Mouse (Mus musculus) kidney, embryonic 14.5 days (tissue): ENCODE data around the gene Igsf21. TPM values are rescaled to one million over a fixed set of nuclear protein-coding genes. Genes with fewer than 3 reads are reported as not detected.
A peak's percentile ranks its signal among the peaks of the same experiment; 100 is the strongest.

Source experiments
- ATAC-seq: fragments of 200-750 bp; cut with Nextera tagmentation; 2 replicates; pipeline ENCODE4 v1.8.0; 2017; ENCODE audit warnings: moderate number of reproducible peaks, mild to moderate bottlenecking, moderate TSS enrichment, moderate library complexity; ENCODE audit not compliant: low FRiP score, low TSS enrichment
- H3K27ac ChIP-seq: fragments of 300-500 bp; sonication (generic); 2 replicates; pipeline ENCODE4 v1.5.1; 2014; ENCODE audit warnings: low read depth, mild to moderate bottlenecking, low read length, moderate library complexity, mixed read lengths
- H3K27me3 ChIP-seq: fragments of 300-500 bp; sonication (generic); 2 replicates; pipeline ENCODE4 v1.6.1; 2014; ENCODE audit warnings: mild to moderate bottlenecking, low read length; ENCODE audit not compliant: control insufficient read depth, insufficient read depth
- H3K36me3 ChIP-seq: fragments of 300-500 bp; sonication (generic); 2 replicates; pipeline ENCODE4 v1.6.1; 2014; ENCODE audit warnings: low read length, mixed read lengths; ENCODE audit not compliant: control insufficient read depth, insufficient read depth
- H3K4me1 ChIP-seq: fragments of 300-500 bp; sonication (generic); 2 replicates; pipeline ENCODE4 v1.6.1; 2014; ENCODE audit warnings: low read length, mixed read lengths; ENCODE audit not compliant: control insufficient read depth, insufficient read depth
- H3K4me2 ChIP-seq: fragments of 300-500 bp; sonication (generic); replicated peaks from 2 replicates; pipeline ENCODE4 v1.6.1; 2014; ENCODE audit warnings: low read depth, mild to moderate bottlenecking, low read length
- H3K4me3 ChIP-seq: fragments of 300-500 bp; sonication (generic); 2 replicates; pipeline ENCODE4 v1.5.1; 2014; ENCODE audit warnings: mild to moderate bottlenecking, low read length
- H3K9ac ChIP-seq: fragments of 300-500 bp; sonication (generic); 2 replicates; pipeline ENCODE4 v1.6.1; 2014; ENCODE audit warnings: low read depth, mild to moderate bottlenecking, low read length, moderate library complexity
- H3K9me3 ChIP-seq: fragments of 300-500 bp; sonication (generic); 2 replicates; pipeline ENCODE4 v1.6.1; 2016; ENCODE audit warnings: low read length; ENCODE audit not compliant: control insufficient read depth
- WGBS: fragments of 180-500 bp; shearing (Covaris S2); extraction: QIAGEN DNeasy Blood & Tissue Kit; methylation state at CpG from one replicate; pipeline ENCODE4 v1.1.7; 2014; 5-methylcytosine and 5-hydroxymethylcytosine counted together
- polyA plus RNA-seq: library from polyadenylated mRNA; unstranded; fragments of >200 nt; fragmentation: Nextera tagmentation; extraction: Ambion mirVana; gene quantifications from 2 replicates; pipeline ENCODE4 v1.2.1, GENCODE M21; 2014

The Igsf21 gene
- polyA plus RNA-seq, 1 experiment from 2014 or later = 0.91 TPM

DNA sequence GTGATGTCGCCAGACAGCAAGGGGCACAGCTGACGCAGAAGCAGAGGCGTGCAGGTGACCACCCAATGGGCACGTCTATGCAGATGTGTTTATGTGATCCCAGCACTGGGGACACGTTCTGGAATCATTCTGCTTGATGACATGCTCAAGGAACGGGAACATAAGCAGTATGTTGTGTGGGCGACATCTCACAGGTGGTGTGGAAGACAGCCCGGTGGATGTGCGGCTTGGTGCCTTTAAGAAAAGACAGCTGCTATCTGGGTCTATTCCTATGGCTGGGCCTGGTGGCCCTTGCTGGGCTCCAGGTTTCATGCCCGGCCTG, 176.3 kb downstream of the Igsf21 start:
- H3K4me1 ChIP-seq = no peaks in the 10 kb centered on the region
- H3K27me3 ChIP-seq = peaks cover 20% of the 10 kb centered on the region
- no peaks in the 10 kb centered on the region for H3K36me3 ChIP-seq
- WGBS = 35% methylated on average over 10 of the region's 10 CpGs
- no peak overlapping the region for H3K4me2 ChIP-seq
- H3K27ac ChIP-seq = no peak overlapping the region
- ATAC-seq = no peak
- H3K9ac ChIP-seq = no peak overlapping the region
- peaks cover 9% of the 10 kb centered on the region; the same call in 1 of the 2 replicates for H3K9me3 ChIP-seq
- H3K4me3 ChIP-seq = no peak overlapping the region

DNA sequence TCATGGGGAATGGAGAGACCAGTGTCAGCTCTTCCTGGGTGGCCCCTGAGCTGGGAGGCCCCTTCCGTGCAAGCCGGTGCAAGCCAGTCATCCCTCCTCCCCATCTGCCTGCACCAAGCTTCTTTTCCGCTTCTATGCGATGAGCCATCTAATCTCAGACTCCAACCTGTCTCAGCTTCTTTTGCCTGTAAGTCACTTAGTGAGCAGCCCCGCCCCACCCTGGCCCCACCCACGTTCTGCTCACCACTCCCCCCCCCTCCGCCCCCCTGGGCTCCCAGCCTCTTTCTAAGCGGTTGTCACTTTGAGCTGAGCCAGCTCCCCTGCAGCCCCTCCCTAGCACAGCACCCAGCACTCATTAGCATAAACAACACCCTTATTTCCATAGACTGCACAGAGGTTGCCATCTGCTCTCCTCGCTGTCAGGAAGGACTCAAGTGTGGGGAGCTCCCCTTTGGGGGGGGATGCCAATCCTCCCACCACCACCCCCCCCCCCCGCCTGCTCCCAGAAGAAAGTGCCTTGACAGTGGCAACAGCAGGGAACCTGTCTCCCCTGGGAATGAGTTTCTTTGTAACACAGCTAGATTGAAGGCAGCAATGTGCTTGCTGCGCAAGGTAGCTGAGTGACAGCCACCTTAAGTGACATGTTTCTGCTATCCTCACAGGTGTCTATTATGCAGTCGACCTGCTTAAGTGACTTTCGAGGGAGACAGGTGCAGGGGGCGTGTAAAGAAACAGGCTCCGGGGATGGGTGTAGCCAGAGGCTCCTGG, 176.8 kb downstream of the Igsf21 start:
- no peak overlapping the region for H3K4me2 ChIP-seq
- H3K9me3 ChIP-seq = peaks cover 9% of the 10 kb centered on the region; the same call in 1 of the 2 replicates
- WGBS = 8% methylated on average over 15 of the region's 15 CpGs
- peak; percentile 72; the same call in 1 of the 2 replicates for ATAC-seq
- no peaks in the 10 kb centered on the region for H3K4me1 ChIP-seq
- H3K36me3 ChIP-seq = no peaks in the 10 kb centered on the region
- H3K27ac ChIP-seq = no peak overlapping the region
- no peak overlapping the region for H3K4me3 ChIP-seq
- H3K27me3 ChIP-seq = peaks cover 20% of the 10 kb centered on the region
- H3K9ac ChIP-seq = no peak overlapping the region

DNA sequence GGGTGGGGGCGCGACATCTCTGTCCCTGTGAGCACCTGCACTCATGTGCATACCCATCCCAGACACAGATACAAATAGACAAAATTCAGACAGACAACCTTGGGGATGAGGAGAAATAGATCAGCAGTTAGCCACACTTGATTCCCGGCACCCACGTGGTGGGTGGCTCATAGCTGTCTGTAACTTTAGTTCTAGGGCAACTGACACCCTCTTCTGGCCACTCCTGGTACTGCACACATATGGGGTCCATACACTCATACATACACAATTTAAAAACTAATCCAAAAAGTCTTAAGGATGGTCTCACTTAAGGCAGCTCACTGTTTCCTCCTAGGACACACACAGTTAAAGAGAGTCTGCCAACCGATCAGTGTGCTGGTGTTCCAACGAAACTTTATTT, 178.1 kb downstream of the Igsf21 start:
- WGBS = 93% methylated on average over 6 of the region's 6 CpGs
- H3K4me2 ChIP-seq = no peak overlapping the region
- no peak overlapping the region for H3K9ac ChIP-seq
- no peak overlapping the region for H3K27ac ChIP-seq
- peaks cover 9% of the 10 kb centered on the region; the same call in 1 of the 2 replicates for H3K9me3 ChIP-seq
- no peak for ATAC-seq
- H3K4me1 ChIP-seq = no peaks in the 10 kb centered on the region
- H3K36me3 ChIP-seq = no peaks in the 10 kb centered on the region
- H3K27me3 ChIP-seq = peaks cover 20% of the 10 kb centered on the region
- H3K4me3 ChIP-seq = no peak overlapping the region

DNA sequence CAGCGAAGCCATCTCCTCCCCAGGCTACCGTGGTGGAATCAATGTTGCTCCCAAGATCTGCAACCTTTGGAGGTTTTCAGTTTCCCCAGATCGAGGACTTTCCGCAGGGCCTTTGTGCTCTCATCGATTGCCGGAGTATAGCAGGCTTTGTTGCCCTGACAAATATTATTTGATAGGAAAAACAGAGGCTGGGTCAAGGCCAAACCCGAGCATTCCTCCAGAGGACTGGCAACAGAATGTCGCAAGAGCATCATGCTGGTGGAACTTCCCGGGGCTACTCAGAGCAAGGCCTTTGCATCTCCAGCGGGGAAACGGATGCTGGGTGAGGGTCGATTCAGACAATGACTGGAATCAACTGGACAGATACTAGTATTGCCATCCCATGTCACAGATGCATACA, 180.6 kb downstream of the Igsf21 start:
- H3K9me3 ChIP-seq = peaks cover 14% of the 10 kb centered on the region; the same call in 1 of the 2 replicates
- no peaks in the 10 kb centered on the region for H3K4me1 ChIP-seq
- no peak overlapping the region for H3K4me2 ChIP-seq
- no peak overlapping the region for H3K27ac ChIP-seq
- no peak overlapping the region for H3K9ac ChIP-seq
- no peak for ATAC-seq
- no peak overlapping the region for H3K4me3 ChIP-seq
- WGBS = 87% methylated on average over 12 of the region's 12 CpGs
- peaks cover 17% of the 10 kb centered on the region for H3K27me3 ChIP-seq
- no peaks in the 10 kb centered on the region for H3K36me3 ChIP-seq

DNA sequence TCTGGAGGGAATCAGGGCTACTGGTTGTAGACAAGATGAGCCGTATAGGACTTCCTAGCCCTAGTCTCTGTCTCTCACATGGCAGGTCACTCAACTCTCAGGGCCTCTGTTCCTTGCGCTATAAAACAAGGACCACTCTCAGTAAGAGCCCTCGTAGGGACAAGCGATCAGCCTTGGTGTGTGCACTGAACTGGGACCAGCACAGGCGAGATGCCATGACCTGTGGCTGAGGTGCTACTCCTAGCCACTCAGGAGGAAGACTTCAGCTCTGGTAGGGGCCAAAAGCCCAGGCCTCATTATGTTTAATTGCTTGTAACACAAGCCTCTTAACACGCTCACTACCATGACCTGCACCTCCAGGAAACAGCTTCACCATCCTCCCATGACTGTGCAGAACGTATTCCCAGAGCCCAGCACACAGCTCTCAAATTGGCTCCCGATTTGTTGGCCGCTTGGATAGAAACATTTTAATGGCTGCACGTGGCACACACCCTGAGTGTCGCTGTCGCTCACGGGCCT, 183.4 kb downstream of the Igsf21 start:
- Histone ChIP-seq H3K9ac (no peak overlapping the region), H3K27ac (no peak overlapping the region), H3K36me3 (no peaks in the 10 kb centered on the region), H3K9me3 (peaks cover 10% of the 10 kb centered on the region; the same call in 1 of the 2 replicates), H3K4me2 (no peak overlapping the region), H3K27me3 (peaks cover 6% of the 10 kb centered on the region), H3K4me3 (no peak overlapping the region), H3K4me1 (no peaks in the 10 kb centered on the region)
- WGBS = 15% methylated on average over 13 of the region's 13 CpGs
- peak; percentile 83 for ATAC-seq

DNA sequence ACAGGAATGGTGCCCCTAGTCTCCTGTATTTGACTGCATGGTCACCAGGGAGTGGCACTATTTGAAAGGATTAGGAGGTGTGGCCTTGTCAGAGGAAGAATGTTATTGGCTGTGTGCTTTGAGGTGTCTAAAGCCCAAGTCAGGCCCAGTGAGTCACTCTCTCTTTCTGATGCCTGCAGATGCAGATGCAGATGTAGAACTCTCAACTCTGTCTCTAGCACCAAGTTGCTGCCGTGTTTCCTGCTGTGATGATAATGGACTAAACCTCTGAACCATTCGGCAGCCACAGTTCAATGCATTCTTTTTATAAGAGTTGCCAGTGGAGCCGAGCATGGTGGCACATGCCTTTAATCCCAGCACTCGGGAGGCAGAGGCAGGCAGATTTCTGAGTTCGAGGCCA, 186.3 kb downstream of the Igsf21 start:
- peaks cover 5% of the 10 kb centered on the region; the same call in 1 of the 2 replicates for H3K9me3 ChIP-seq
- WGBS = 87% methylated on average over 5 of the region's 5 CpGs
- H3K9ac ChIP-seq = no peak overlapping the region
- H3K4me3 ChIP-seq = no peak overlapping the region
- no peak for ATAC-seq
- H3K27ac ChIP-seq = no peak overlapping the region
- H3K36me3 ChIP-seq = no peaks in the 10 kb centered on the region
- H3K4me1 ChIP-seq = no peaks in the 10 kb centered on the region
- peaks cover 9% of the 10 kb centered on the region for H3K27me3 ChIP-seq
- no peak overlapping the region for H3K4me2 ChIP-seq

DNA sequence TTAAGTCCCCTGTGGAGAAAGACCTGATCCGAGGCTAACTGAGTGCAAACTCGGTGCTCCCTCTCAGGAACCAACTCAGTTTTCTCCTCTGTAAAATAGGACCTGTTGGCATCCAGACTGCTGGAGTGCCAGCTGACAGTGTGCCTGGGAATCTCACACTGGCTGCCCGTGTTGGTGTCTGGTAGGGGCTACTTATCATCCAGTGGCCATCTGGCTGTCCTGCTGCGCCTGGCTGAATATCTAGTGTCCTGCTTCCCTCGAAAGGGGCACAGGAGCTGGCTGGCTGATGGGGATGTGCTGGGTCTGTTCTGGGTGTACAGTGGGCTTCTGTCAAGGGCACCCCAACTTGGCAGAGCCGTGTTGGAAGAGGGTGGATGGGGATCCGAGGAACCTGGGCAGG, 193.5 kb downstream of the Igsf21 start:
- WGBS = 83% methylated on average over 7 of the region's 7 CpGs
- Histone ChIP-seq H3K4me3 (no peak overlapping the region), H3K27me3 (peaks cover 4% of the 10 kb centered on the region; the same call in 1 of the 2 replicates), H3K9ac (no peak overlapping the region), H3K4me2 (no peak overlapping the region), H3K27ac (no peak overlapping the region), H3K36me3 (no peaks in the 10 kb centered on the region), H3K4me1 (no peaks in the 10 kb centered on the region), H3K9me3 (peaks cover 5% of the 10 kb centered on the region; the same call in 1 of the 2 replicates)
- no peak for ATAC-seq

DNA sequence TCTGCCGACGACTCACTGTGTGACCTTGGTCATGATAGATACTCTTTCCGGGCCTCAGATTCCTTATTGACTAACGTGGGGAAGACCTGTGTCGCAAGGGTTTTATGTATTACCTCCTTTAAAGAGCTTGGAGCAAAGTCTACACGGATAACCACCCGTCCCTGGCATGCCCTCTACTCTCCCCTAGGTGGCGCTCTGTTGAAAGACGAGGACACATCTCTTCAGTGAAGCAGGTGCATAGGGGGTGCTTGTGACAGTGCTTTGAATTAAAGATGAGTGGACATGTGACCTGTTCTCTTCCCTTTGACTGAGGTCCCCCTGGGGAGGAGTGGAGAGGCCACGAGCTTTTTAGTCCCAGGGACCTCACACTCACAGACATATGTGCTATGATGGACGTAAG, 194.0 kb downstream of the Igsf21 start:
- ATAC-seq = no peak
- Histone ChIP-seq H3K36me3 (no peaks in the 10 kb centered on the region), H3K9me3 (peaks cover 5% of the 10 kb centered on the region; the same call in 1 of the 2 replicates), H3K9ac (no peak overlapping the region), H3K4me3 (no peak overlapping the region), H3K27me3 (no peaks in the 10 kb centered on the region), H3K4me1 (no peaks in the 10 kb centered on the region), H3K4me2 (no peak overlapping the region), H3K27ac (no peak overlapping the region)
- 58% methylated on average over 11 of the region's 11 CpGs for WGBS

DNA sequence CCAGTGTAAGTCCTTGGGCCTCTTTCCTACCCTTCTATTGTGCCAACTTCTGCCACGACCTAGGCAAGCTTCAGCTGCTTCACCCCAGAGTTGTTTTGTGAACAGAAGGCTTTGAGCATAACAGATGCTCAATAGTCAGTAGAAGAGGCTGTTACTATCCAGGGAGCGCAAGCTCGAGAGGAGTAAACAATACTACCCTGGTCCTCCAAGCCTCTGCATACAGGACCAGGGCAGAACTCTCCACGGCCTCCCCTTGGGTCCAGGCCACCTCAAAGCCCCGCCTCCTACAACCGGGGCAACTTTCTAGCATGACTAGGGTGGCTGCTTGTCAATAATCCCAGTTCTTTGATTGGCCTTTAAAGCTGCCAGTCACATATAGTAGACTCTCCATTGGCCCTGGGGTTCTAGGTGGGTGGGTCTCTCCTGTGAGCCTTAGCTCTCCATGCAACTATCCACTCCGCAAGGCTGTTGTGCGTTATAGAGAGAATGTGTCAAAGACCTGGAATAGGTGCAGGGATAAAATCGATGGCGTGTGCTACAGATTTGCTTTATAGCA, 198.7 kb downstream of the Igsf21 start:
- Histone ChIP-seq H3K27ac (no peak overlapping the region), H3K4me3 (no peak overlapping the region), H3K36me3 (no peaks in the 10 kb centered on the region), H3K4me1 (no peaks in the 10 kb centered on the region), H3K27me3 (0 out of 2 replicates have a peak, but pooled peaks cover 3% of the 10 kb centered on the region), H3K4me2 (no peak overlapping the region), H3K9ac (no peak overlapping the region), H3K9me3 (peaks cover 5% of the 10 kb centered on the region; the same call in 1 of the 2 replicates)
- WGBS = 72% methylated on average over 10 of the region's 10 CpGs
- no peak for ATAC-seq
